Mouse (Mus musculus): ENCODE data around the gene Ankfy1. TPM values are rescaled to one million over a fixed set of nuclear protein-coding genes. Genes with fewer than 3 reads are reported as not detected.

Gene Ankfy1
- polyA plus RNA-seq, 1 experiment from 2014 or later = 28.7 TPM

GRCm38 (mm10) chr11:72805232-72805631, 115.4 kb downstream of the Ankfy1 start:
- no peak overlapping the region for H3K4me3 ChIP-seq (ENCODE audit: low read depth, low read length)
- H3K9me3 ChIP-seq (ENCODE audit: control insufficient read depth, low read length) = no peaks in the 10 kb centered on the region
- H3K36me3 ChIP-seq (ENCODE audit: control insufficient read depth, insufficient read depth, low read length) = no peaks in the 10 kb centered on the region
- ATAC-seq (ENCODE audit: low FRiP score) = no peak
- H3K4me2 ChIP-seq = no peak overlapping the region
- no peaks in the 10 kb centered on the region for H3K4me1 ChIP-seq (ENCODE audit: control insufficient read depth, insufficient read depth, low read length)
- WGBS = 89% methylated on average over 3 of the region's 3 CpGs
- no peaks in the 10 kb centered on the region for H3K27me3 ChIP-seq (ENCODE audit: control insufficient read depth, insufficient read depth, low read length)
- no peak overlapping the region for H3K9ac ChIP-seq (ENCODE audit: low read length)
- H3K27ac ChIP-seq (ENCODE audit: low read depth, low read length) = no peak overlapping the region
- DNase-seq (ENCODE audit: low spot score, missing footprints) = no peak

- Histone ChIP-seq H3K4me1 (ENCODE audit: control insufficient read depth, insufficient read depth, low read length) (no peaks in the 10 kb centered on the region), H3K27ac (ENCODE audit: low read depth, low read length) (no peak overlapping the region), H3K4me2 (no peak overlapping the region), H3K9ac (ENCODE audit: low read length) (no peak overlapping the region), H3K36me3 (ENCODE audit: control insufficient read depth, insufficient read depth, low read length) (no peaks in the 10 kb centered on the region), H3K27me3 (ENCODE audit: control insufficient read depth, insufficient read depth, low read length) (no peaks in the 10 kb centered on the region), H3K4me3 (ENCODE audit: low read depth, low read length) (no peak overlapping the region), H3K9me3 (ENCODE audit: control insufficient read depth, low read length) (no peaks in the 10 kb centered on the region)
- WGBS = 62% methylated on average over 2 of the region's 2 CpGs
- no peak for DNase-seq (ENCODE audit: low spot score, missing footprints)
- no peak for ATAC-seq (ENCODE audit: low FRiP score)
These were observed 116.8 kb downstream of the Ankfy1 start for GRCm38 (mm10) chr11:72806556-72806955.

- Histone ChIP-seq H3K4me3 (ENCODE audit: low read depth, low read length) (no peak overlapping the region), H3K4me2 (no peak overlapping the region), H3K27ac (ENCODE audit: low read depth, low read length) (no peak overlapping the region), H3K36me3 (ENCODE audit: control insufficient read depth, insufficient read depth, low read length) (no peaks in the 10 kb centered on the region), H3K9me3 (ENCODE audit: control insufficient read depth, low read length) (no peaks in the 10 kb centered on the region), H3K9ac (ENCODE audit: low read length) (no peak overlapping the region), H3K27me3 (ENCODE audit: control insufficient read depth, insufficient read depth, low read length) (no peaks in the 10 kb centered on the region), H3K4me1 (ENCODE audit: control insufficient read depth, insufficient read depth, low read length) (no peaks in the 10 kb centered on the region)
- ATAC-seq (ENCODE audit: low FRiP score) (no peak), DNase-seq (ENCODE audit: low spot score, missing footprints) (no peak)
- WGBS = 88% methylated on average over 4 of the region's 4 CpGs
These were observed 118.2 kb downstream of the Ankfy1 start for GRCm38 (mm10) chr11:72807992-72808391.

- no peaks in the 10 kb centered on the region for H3K27me3 ChIP-seq (ENCODE audit: control insufficient read depth, insufficient read depth, low read length)
- H3K9ac ChIP-seq (ENCODE audit: low read length) = no peak overlapping the region
- DNase-seq (ENCODE audit: low spot score, missing footprints) = no peak
- no peak for ATAC-seq (ENCODE audit: low FRiP score)
- peaks cover 2% of the 10 kb centered on the region; the same call in 1 of the 2 replicates for H3K36me3 ChIP-seq (ENCODE audit: control insufficient read depth, insufficient read depth, low read length)
- no peak overlapping the region for H3K27ac ChIP-seq (ENCODE audit: low read depth, low read length)
- 89% methylated on average over 5 of the region's 5 CpGs for WGBS
- H3K4me1 ChIP-seq (ENCODE audit: control insufficient read depth, insufficient read depth, low read length) = no peaks in the 10 kb centered on the region
- H3K9me3 ChIP-seq (ENCODE audit: control insufficient read depth, low read length) = no peaks in the 10 kb centered on the region
- no peak overlapping the region for H3K4me3 ChIP-seq (ENCODE audit: low read depth, low read length)
- H3K4me2 ChIP-seq = no peak overlapping the region
These were observed 123.9 kb downstream of the Ankfy1 start for GRCm38 (mm10) chr11:72813687-72814086.

- no peak for ATAC-seq (ENCODE audit: low FRiP score)
- Histone ChIP-seq H3K9me3 (ENCODE audit: control insufficient read depth, low read length) (no peaks in the 10 kb centered on the region), H3K27me3 (ENCODE audit: control insufficient read depth, insufficient read depth, low read length) (no peaks in the 10 kb centered on the region), H3K9ac (ENCODE audit: low read length) (no peak overlapping the region), H3K36me3 (ENCODE audit: control insufficient read depth, insufficient read depth, low read length) (peaks cover 2% of the 10 kb centered on the region; the same call in 1 of the 2 replicates), H3K4me2 (no peak overlapping the region), H3K4me1 (ENCODE audit: control insufficient read depth, insufficient read depth, low read length) (no peaks in the 10 kb centered on the region), H3K27ac (ENCODE audit: low read depth, low read length) (no peak overlapping the region), H3K4me3 (ENCODE audit: low read depth, low read length) (no peak overlapping the region)
- DNase-seq (ENCODE audit: low spot score, missing footprints) = no peak
- 75% methylated on average over 2 of the region's 2 CpGs for WGBS
These were observed 124.4 kb downstream of the Ankfy1 start for GRCm38 (mm10) chr11:72814188-72814587.

- H3K4me3 ChIP-seq (ENCODE audit: low read depth, low read length) = no peak overlapping the region
- H3K9me3 ChIP-seq (ENCODE audit: control insufficient read depth, low read length) = no peaks in the 10 kb centered on the region
- H3K36me3 ChIP-seq (ENCODE audit: control insufficient read depth, insufficient read depth, low read length) = peaks cover 2% of the 10 kb centered on the region; the same call in 1 of the 2 replicates
- no peak overlapping the region for H3K4me2 ChIP-seq
- 87% methylated on average over 1 of the region's 1 CpGs for WGBS
- H3K4me1 ChIP-seq (ENCODE audit: control insufficient read depth, insufficient read depth, low read length) = no peaks in the 10 kb centered on the region
- DNase-seq (ENCODE audit: low spot score, missing footprints) (no peak), ATAC-seq (ENCODE audit: low FRiP score) (no peak)
- H3K9ac ChIP-seq (ENCODE audit: low read length) = no peak overlapping the region
- no peaks in the 10 kb centered on the region for H3K27me3 ChIP-seq (ENCODE audit: control insufficient read depth, insufficient read depth, low read length)
- no peak overlapping the region for H3K27ac ChIP-seq (ENCODE audit: low read depth, low read length)
These were observed 127.1 kb downstream of the Ankfy1 start for GRCm38 (mm10) chr11:72816859-72817258.

- no peaks in the 10 kb centered on the region for H3K9me3 ChIP-seq (ENCODE audit: control insufficient read depth, low read length)
- H3K4me2 ChIP-seq = no peak overlapping the region
- ATAC-seq (ENCODE audit: low FRiP score) (no peak), DNase-seq (ENCODE audit: low spot score, missing footprints) (no peak)
- H3K36me3 ChIP-seq (ENCODE audit: control insufficient read depth, insufficient read depth, low read length) = peaks cover 2% of the 10 kb centered on the region; the same call in 1 of the 2 replicates
- no peak overlapping the region for H3K4me3 ChIP-seq (ENCODE audit: low read depth, low read length)
- no peak overlapping the region for H3K27ac ChIP-seq (ENCODE audit: low read depth, low read length)
- WGBS = 93% methylated on average over 7 of the region's 7 CpGs
- no peak overlapping the region for H3K9ac ChIP-seq (ENCODE audit: low read length)
- no peaks in the 10 kb centered on the region for H3K4me1 ChIP-seq (ENCODE audit: control insufficient read depth, insufficient read depth, low read length)
- H3K27me3 ChIP-seq (ENCODE audit: control insufficient read depth, insufficient read depth, low read length) = no peaks in the 10 kb centered on the region
These were observed 128.3 kb downstream of the Ankfy1 start for GRCm38 (mm10) chr11:72818067-72818466.

GRCm38 (mm10) chr11:72821041-72821440, 131.2 kb downstream of the Ankfy1 start:
- Histone ChIP-seq H3K9ac (ENCODE audit: low read length) (no peak overlapping the region), H3K36me3 (ENCODE audit: control insufficient read depth, insufficient read depth, low read length) (peaks cover 2% of the 10 kb centered on the region; the same call in 1 of the 2 replicates), H3K4me1 (ENCODE audit: control insufficient read depth, insufficient read depth, low read length) (no peaks in the 10 kb centered on the region), H3K27me3 (ENCODE audit: control insufficient read depth, insufficient read depth, low read length) (no peaks in the 10 kb centered on the region), H3K4me3 (ENCODE audit: low read depth, low read length) (no peak overlapping the region), H3K9me3 (ENCODE audit: control insufficient read depth, low read length) (no peaks in the 10 kb centered on the region), H3K4me2 (no peak overlapping the region), H3K27ac (ENCODE audit: low read depth, low read length) (no peak overlapping the region)
- no peak for DNase-seq (ENCODE audit: low spot score, missing footprints)
- ATAC-seq (ENCODE audit: low FRiP score) = no peak
- 92% methylated on average over 7 of the region's 7 CpGs for WGBS
